Mouse (Mus musculus) spleen, postnatal 14 days (tissue): Measurements from ENCODE around the gene Obp2b.

Experiments
- DNase-seq, 2 experiments: peaks; one replicate each; pipeline ENCODE4 v3.0.0; 2021 to 2022; ENCODE audit warnings: low spot score in 2 of 2

The Obp2b gene

GRCm38 (mm10) chr2:25776717-25777116 lies 39.9 kb downstream of the Obp2b start, which contains the start of gene Lcn11:
Gene Lcn11, plus strand, starts transcription at chr2:25777017.
- DNase-seq: no peak

GRCm38 (mm10) chr2:25779076-25779475 lies 42.3 kb downstream of the Obp2b start:
- DNase-seq: no peak

GRCm38 (mm10) chr2:25780921-25781320 lies 44.1 kb downstream of the Obp2b start:
- DNase-seq: no peak

- DNase-seq: no peak
Measured at GRCm38 (mm10) chr2:25781957-25782356, 45.1 kb downstream of the Obp2b start, which contains the start of gene Gm13539. Gene Gm13539, plus strand, starts transcription at chr2:25782257.

- DNase-seq: no peak
Measured at GRCm38 (mm10) chr2:25785573-25786322, 48.9 kb downstream of the Obp2b start.

GRCm38 (mm10) chr2:25789092-25789491 lies 52.3 kb downstream of the Obp2b start:
- DNase-seq: no peak
